ENCODE assay signal across 17 mouse cellular contexts in genomic region chr17:78989015-78989414, GRCm38 (mm10). TPM values are rescaled to one million over a fixed set of nuclear protein-coding genes. Genes with fewer than 3 reads are reported as not detected.
A peak's percentile ranks its signal among the peaks of the same experiment; 100 is the strongest.
DNase-seq lines count a peak whose midpoint lies in the region; ATAC-seq lines count a peak whose summit lies in the region.
"Had no signal": no experiment of that assay in that cellular context is flagged by ENCODE, and none has a peak within 500 bp of the region (broad histone marks: within the 10 kb centered on the region; RNA-seq: fewer than 3 reads in every experiment).

No protein-coding gene starts in this region.

- no peak for ATAC-seq in intestine, embryonic 16.5 days
- ATAC-seq in intestine, embryonic 15.5 days, result no peak
- ATAC-seq in forebrain, embryonic 15.5 days (replicated peaks), result no peak
- ATAC-seq: forebrain, embryonic 16.5 days; hindbrain, embryonic 16.5 days; midbrain, embryonic 16.5 days had no signal

- no peaks in the 10 kb centered on the region for H3K27me3 ChIP-seq in intestine, embryonic 16.5 days (replicated peaks; ENCODE audit: control insufficient read depth, insufficient read depth, low read length)
- H3K27me3 ChIP-seq in intestine, embryonic 15.5 days (replicated peaks), result no peaks in the 10 kb centered on the region
- no peaks in the 10 kb centered on the region for H3K27me3 ChIP-seq in embryonic facial prominence, embryonic 10.5 days (replicated peaks; ENCODE audit: low read depth, poor library complexity, severe bottlenecking)
- no peaks in the 10 kb centered on the region for H3K27me3 ChIP-seq in forebrain, embryonic 15.5 days
- H3K27me3 ChIP-seq: CH12.LX; limb, embryonic 12.5 days had no signal

- H3K27ac ChIP-seq in intestine, embryonic 16.5 days (ENCODE audit: low read length), result 0 out of 2 replicates have a peak overlapping the region, but pooled peaks have one; percentile 18
- H3K27ac ChIP-seq in intestine, embryonic 15.5 days, result no peak overlapping the region
- no peak overlapping the region for H3K27ac ChIP-seq in embryonic facial prominence, embryonic 10.5 days (replicated peaks)
- H3K27ac ChIP-seq in forebrain, embryonic 15.5 days (replicated peaks), result no peak overlapping the region
- H3K27ac ChIP-seq: limb, embryonic 12.5 days had no signal

- no peak overlapping the region for H3K9ac ChIP-seq in intestine, embryonic 16.5 days (ENCODE audit: low read depth, low read length)
- H3K9ac ChIP-seq in intestine, embryonic 15.5 days, result no peak overlapping the region
- no peak overlapping the region for H3K9ac ChIP-seq in forebrain, embryonic 15.5 days (replicated peaks)
- H3K9ac ChIP-seq: limb, embryonic 12.5 days had no signal

- no peak overlapping the region for H3K4me2 ChIP-seq in intestine, embryonic 16.5 days (ENCODE audit: low read depth, low read length)
- H3K4me2 ChIP-seq in intestine, embryonic 15.5 days (replicated peaks), result no peak overlapping the region
- H3K4me2 ChIP-seq in forebrain, embryonic 15.5 days (replicated peaks), result no peak overlapping the region
- H3K4me2 ChIP-seq: limb, embryonic 12.5 days had no signal

- H3K4me3 ChIP-seq in intestine, embryonic 16.5 days (ENCODE audit: low read length), result no peak overlapping the region
- no peak overlapping the region for H3K4me3 ChIP-seq in intestine, embryonic 15.5 days (replicated peaks)
- H3K4me3 ChIP-seq in embryonic facial prominence, embryonic 10.5 days, result no peak overlapping the region
- H3K4me3 ChIP-seq in forebrain, embryonic 15.5 days, result no peak overlapping the region
- H3K4me3 ChIP-seq: limb, embryonic 12.5 days had no signal

- H3K9me3 ChIP-seq in intestine, embryonic 16.5 days (ENCODE audit: control insufficient read depth, low read length), result no peaks in the 10 kb centered on the region
- no peaks in the 10 kb centered on the region for H3K9me3 ChIP-seq in intestine, embryonic 15.5 days
- H3K9me3 ChIP-seq in embryonic facial prominence, embryonic 10.5 days, result no peaks in the 10 kb centered on the region
- H3K9me3 ChIP-seq in forebrain, embryonic 15.5 days, result no peaks in the 10 kb centered on the region
- H3K9me3 ChIP-seq: limb, embryonic 12.5 days had no signal

- no peaks in the 10 kb centered on the region for H3K4me1 ChIP-seq in intestine, embryonic 16.5 days (ENCODE audit: control insufficient read depth, insufficient read depth, low read length)
- H3K4me1 ChIP-seq in intestine, embryonic 15.5 days (replicated peaks), result no peaks in the 10 kb centered on the region
- H3K4me1 ChIP-seq in embryonic facial prominence, embryonic 10.5 days, result peaks cover 16% of the 10 kb centered on the region
- 0 out of 2 replicates have a peak, but pooled peaks cover 3% of the 10 kb centered on the region for H3K4me1 ChIP-seq in forebrain, embryonic 15.5 days

- no peaks in the 10 kb centered on the region for H3K36me3 ChIP-seq in intestine, embryonic 16.5 days (ENCODE audit: control insufficient read depth, insufficient read depth, low read length)
- no peaks in the 10 kb centered on the region for H3K36me3 ChIP-seq in intestine, embryonic 15.5 days
- H3K36me3 ChIP-seq in embryonic facial prominence, embryonic 10.5 days (replicated peaks), result peaks cover 12% of the 10 kb centered on the region
- H3K36me3 ChIP-seq in forebrain, embryonic 15.5 days, result 0 out of 2 replicates have a peak, but pooled peaks cover 3% of the 10 kb centered on the region

- 75% methylated on average over 8 of the region's 8 CpGs for WGBS in intestine, embryonic 16.5 days
- 74% methylated on average over 8 of the region's 8 CpGs for WGBS in intestine, embryonic 15.5 days
- 76% methylated on average over 8 of the region's 8 CpGs for WGBS in embryonic facial prominence, embryonic 10.5 days
- WGBS in forebrain, embryonic 15.5 days, result 83% methylated on average over 8 of the region's 8 CpGs

- peak; percentile 30 for DNase-seq in CD4-positive helper T cell, adult 2 months (ENCODE audit: low read depth, low spot score)
- peak; percentile 24 for DNase-seq in embryonic facial prominence, embryonic 10.5 days (ENCODE audit: low spot score)
- peak; percentile 23 for DNase-seq in lung, postnatal 25 days (ENCODE audit: low spot score)
- no peak for DNase-seq in ovary, postnatal 36 days (ENCODE audit: low spot score)
- no peak for DNase-seq in adrenal gland, adult 2 months
- DNase-seq: cerebellum, adult 9-11 months; gastrocnemius, postnatal 36 days; right cerebral cortex, postnatal 4 days; thymus, postnatal 14 days had no signal

RNA-seq across cellular contexts. Expression of gene Prkd3, which starts 31.6 kb away (rescaled TPM):
- polyA plus RNA-seq in intestine, embryonic 16.5 days (2015; fragmentation: Nextera tagmentation; extraction: Ambion mirVana), result 21.1 and 21.9 TPM in 2 replicates
- 26.2 and 30.9 TPM in 2 replicates for polyA plus RNA-seq in intestine, embryonic 15.5 days (2015; fragmentation: Nextera tagmentation; extraction: Ambion mirVana)
- polyA plus RNA-seq in embryonic facial prominence, embryonic 10.5 days (2016; fragmentation: Nextera tagmentation; extraction: Ambion mirVana), result 52.4 and 54.3 TPM in 2 replicates
- 29.2 and 30.1 TPM in 2 replicates for polyA plus RNA-seq in forebrain, embryonic 15.5 days (2015; fragmentation: Nextera tagmentation; extraction: Ambion mirVana)
- 10 to 100 TPM; 22.7 to 24.8 TPM for total RNA-seq in adrenal gland, adult 2 months (2021)
- polyA plus RNA-seq in adrenal gland, adult 2 months (2012; rRNA removed), result 2.9 and 3.4 TPM in 2 replicates
- total RNA-seq: CH12.LX had no signal

RNA-seq across cellular contexts. Expression of gene Ndufaf7, which starts 52.1 kb away (rescaled TPM):
- polyA plus RNA-seq in intestine, embryonic 16.5 days (2015; fragmentation: Nextera tagmentation; extraction: Ambion mirVana), result 46.7 and 50.1 TPM in 2 replicates
- 55.2 and 55.9 TPM in 2 replicates for polyA plus RNA-seq in intestine, embryonic 15.5 days (2015; fragmentation: Nextera tagmentation; extraction: Ambion mirVana)
- 47.1 and 48.7 TPM in 2 replicates for polyA plus RNA-seq in embryonic facial prominence, embryonic 10.5 days (2016; fragmentation: Nextera tagmentation; extraction: Ambion mirVana)
- 65.6 and 65.7 TPM in 2 replicates for polyA plus RNA-seq in forebrain, embryonic 15.5 days (2015; fragmentation: Nextera tagmentation; extraction: Ambion mirVana)
- 10 to 100 TPM; 38.5 to 50.3 TPM for total RNA-seq in adrenal gland, adult 2 months (2021)
- polyA plus RNA-seq in adrenal gland, adult 2 months (2012; rRNA removed), result 3.1 and 4.6 TPM in 2 replicates

RNA-seq across cellular contexts. Expression of gene Cebpz, which starts 52.1 kb away (rescaled TPM):
- 38.9 and 41.7 TPM in 2 replicates for polyA plus RNA-seq in intestine, embryonic 16.5 days (2015; fragmentation: Nextera tagmentation; extraction: Ambion mirVana)
- 54.2 and 65.3 TPM in 2 replicates for polyA plus RNA-seq in intestine, embryonic 15.5 days (2015; fragmentation: Nextera tagmentation; extraction: Ambion mirVana)
- polyA plus RNA-seq in embryonic facial prominence, embryonic 10.5 days (2016; fragmentation: Nextera tagmentation; extraction: Ambion mirVana), result 57.8 and 66.2 TPM in 2 replicates
- polyA plus RNA-seq in forebrain, embryonic 15.5 days (2015; fragmentation: Nextera tagmentation; extraction: Ambion mirVana), result 56.5 and 64.3 TPM in 2 replicates
- 10 to 100 TPM; 42.6 to 50.5 TPM for total RNA-seq in adrenal gland, adult 2 months (2021)
- polyA plus RNA-seq in adrenal gland, adult 2 months (2012; rRNA removed), result 0.89 and 3.0 TPM in 2 replicates

Comparison
In these comparisons a context has a peak if more than half of its experiments do, and no peak if none do; other contexts are left out.
1. DNase-seq: peak in CD4-positive helper T cell, adult 2 months (single experiment), embryonic facial prominence, embryonic 10.5 days (single experiment) and lung, postnatal 25 days (single experiment); none in ovary, postnatal 36 days (single experiment) and adrenal gland, adult 2 months (single experiment).
2. RNA of gene Cebpz, which starts 52.1 kb away (polyA plus RNA-seq): 57.8 to 66.2 TPM in embryonic facial prominence, embryonic 10.5 days, 54.2 to 65.3 TPM in intestine, embryonic 15.5 days, 56.5 to 64.3 TPM in forebrain, embryonic 15.5 days and 38.9 to 41.7 TPM in intestine, embryonic 16.5 days; 0.89 to 3.0 TPM in adrenal gland, adult 2 months; every median in the first group is over 10 times any median in the second.